Mouse (Mus musculus) bone marrow macrophage, adult 2 months (primary cell): Measurements from ENCODE around the gene Nlgn3. TPM values are rescaled to one million over a fixed set of nuclear protein-coding genes. Genes with fewer than 3 reads are reported as not detected.

Experiments
- H3K27ac ChIP-seq: 2 replicates; pipeline ENCODE4 v1.5.1; 2012; ENCODE audit warnings: low read depth, low read length; ENCODE audit not compliant: insufficient read depth
- H3K4me1 ChIP-seq: 2 replicates; pipeline ENCODE4 v1.6.1; 2012; ENCODE audit warnings: low read length; ENCODE audit not compliant: control insufficient read depth, insufficient read depth
- H3K4me3 ChIP-seq: 2 replicates; pipeline ENCODE4 v1.5.1; 2012; ENCODE audit warnings: mild to moderate bottlenecking, low read length, moderate library complexity; ENCODE audit not compliant: insufficient read depth
- CTCF ChIP-seq: IDR thresholded peaks from 2 replicates; pipeline ENCODE4 v1.5.1; 2012; ENCODE audit warnings: low read depth, mild to moderate bottlenecking, low read length, moderate library complexity
- POLR2A ChIP-seq: IDR thresholded peaks from 2 replicates; pipeline ENCODE4 v1.6.1; 2012; ENCODE audit warnings: mild to moderate bottlenecking, low read depth, low read length, borderline replicate concordance
- polyA plus RNA-seq: library from polyadenylated mRNA; stranded (reverse); fragments of >200 nt; gene quantifications from 2 replicates; pipeline ENCODE4 v1.2.4, GENCODE M21; 2012; ENCODE audit not compliant: missing spikeins, insufficient read depth, insufficient read length

The Nlgn3 gene
- polyA plus RNA-seq, 1 experiment: not detected

- no peak overlapping the region for H3K4me3 ChIP-seq
- H3K4me1 ChIP-seq: no peaks in the 10 kb centered on the region
- TF ChIP-seq POLR2A: no peak
Observed at GRCm38 (mm10) chrX:101299473-101300426, 782 bp downstream of the Nlgn3 start.

GRCm38 (mm10) chrX:101300427-101301030 lies 1.6 kb downstream of the Nlgn3 start:
- no peak for TF ChIP-seq POLR2A
- no peak for TF ChIP-seq CTCF
- H3K4me3 ChIP-seq: no peak overlapping the region
- no peak overlapping the region for H3K27ac ChIP-seq
- no peaks in the 10 kb centered on the region for H3K4me1 ChIP-seq

More at GRCm38 (mm10) chrX:101299473-101300426, 782 bp downstream of the Nlgn3 start:
- H3K27ac ChIP-seq: no peak overlapping the region

- H3K4me1 ChIP-seq: no peaks in the 10 kb centered on the region
- no peak overlapping the region for H3K27ac ChIP-seq
- TF ChIP-seq CTCF (no peak), POLR2A (no peak)
Observed at GRCm38 (mm10) chrX:101301654-101302053, 2.7 kb downstream of the Nlgn3 start.

GRCm38 (mm10) chrX:101304646-101305045 lies 5.7 kb downstream of the Nlgn3 start:
- Histone ChIP-seq H3K4me1 (no peaks in the 10 kb centered on the region), H3K27ac (no peak overlapping the region), H3K4me3 (no peak overlapping the region)
- no peak for TF ChIP-seq CTCF
- TF ChIP-seq POLR2A: no peak

More at GRCm38 (mm10) chrX:101301654-101302053, 2.7 kb downstream of the Nlgn3 start:
- H3K4me3 ChIP-seq: no peak overlapping the region

GRCm38 (mm10) chrX:101309299-101309698 lies 10.3 kb downstream of the Nlgn3 start:
- Histone ChIP-seq H3K27ac (no peak overlapping the region), H3K4me3 (no peak overlapping the region), H3K4me1 (no peaks in the 10 kb centered on the region)
- no peak for TF ChIP-seq CTCF

- Histone ChIP-seq H3K4me3 (no peak overlapping the region), H3K4me1 (no peaks in the 10 kb centered on the region), H3K27ac (no peak overlapping the region)
- no peak for TF ChIP-seq POLR2A
- TF ChIP-seq CTCF: no peak
Observed at GRCm38 (mm10) chrX:101313625-101314359, 14.8 kb downstream of the Nlgn3 start.

GRCm38 (mm10) chrX:101319775-101320174 lies 20.8 kb downstream of the Nlgn3 start:
- Histone ChIP-seq H3K4me1 (no peaks in the 10 kb centered on the region), H3K4me3 (no peak overlapping the region), H3K27ac (no peak overlapping the region)
- TF ChIP-seq POLR2A: no peak
- TF ChIP-seq CTCF: no peak

- H3K4me1 ChIP-seq: no peaks in the 10 kb centered on the region
- no peak overlapping the region for H3K27ac ChIP-seq
- H3K4me3 ChIP-seq: no peak overlapping the region
- TF ChIP-seq POLR2A (no peak), CTCF (no peak)
Observed at GRCm38 (mm10) chrX:101325989-101326899, 27.3 kb downstream of the Nlgn3 start.
